Mouse (Mus musculus) liver, postnatal 0 days (tissue): ENCODE measurements at regions not wholly inside any gene's neighbourhood (a gene's known extent, or its start where the extent isn't known, plus 50 kb on each side); places are given as distances from the start of the nearest gene placed in this dataset.

Experiments used
- CTCF ChIP-seq: sonication (generic); IDR thresholded peaks from 2 replicates; pipeline ENCODE4 v1.5.1; 2016; ENCODE audit warnings: antibody characterized with exemption, low read depth
- EP300 ChIP-seq: IDR thresholded peaks from 2 replicates; pipeline ENCODE4 v1.6.1; 2016; ENCODE audit warnings: antibody characterized with exemption, low read depth, mild to moderate bottlenecking

- TF ChIP-seq CTCF (no peak), EP300 (no peak)
These were observed 128.9 kb upstream of the Gm527 start for GRCm38 (mm10) chr12:64788761-64789160.
